Mouse (Mus musculus): ENCODE measurements around the gene Ubtd1.

GRCm38 (mm10) chr19:41991926-41992477 lies 10.4 kb downstream of the Ubtd1 start:
- TF ChIP-seq POLR2A (IDR thresholded peaks at IDR 0.05; ENCODE audit: insufficient read depth, low read depth, low read length) (no peak), CTCF (IDR thresholded peaks at IDR 0.05) (no peak)

All from heart, adult 2 months (tissue).